Mouse (Mus musculus) midbrain, embryonic 11.5 days (tissue): ENCODE measurements around the gene Usp38. TPM values are rescaled to one million over a fixed set of nuclear protein-coding genes. Genes with fewer than 3 reads are reported as not detected.

Experiments used
- ATAC-seq: fragments of 200-750 bp; cut with Nextera tagmentation; 2 replicates; pipeline ENCODE4 v1.8.0; 2017; ENCODE audit warnings: moderate TSS enrichment, moderate library complexity; ENCODE audit not compliant: low FRiP score
- DNase-seq: peaks from one replicate; pipeline ENCODE4 v3.0.0; 2015; ENCODE audit warnings: low spot score; ENCODE audit errors: missing footprints
- H3K27ac ChIP-seq: fragments of 300-500 bp; sonication (generic); 2 replicates; pipeline ENCODE4 v1.5.1; 2014; ENCODE audit warnings: low read depth, low read length
- H3K27me3 ChIP-seq: fragments of 300-500 bp; sonication (generic); 2 replicates; pipeline ENCODE4 v1.6.1; 2014; ENCODE audit warnings: mild to moderate bottlenecking, low read length, moderate library complexity, mixed read lengths; ENCODE audit not compliant: control insufficient read depth, insufficient read depth
- H3K36me3 ChIP-seq: fragments of 300-500 bp; sonication (generic); 2 replicates; pipeline ENCODE4 v1.6.1; 2014; ENCODE audit warnings: mild to moderate bottlenecking, low read length, moderate library complexity, mixed read lengths; ENCODE audit not compliant: control insufficient read depth, insufficient read depth
- H3K4me1 ChIP-seq: fragments of 300-500 bp; sonication (generic); 2 replicates; pipeline ENCODE4 v1.6.1; 2014; ENCODE audit warnings: low read length; ENCODE audit not compliant: control insufficient read depth, insufficient read depth
- H3K4me2 ChIP-seq: fragments of 300-500 bp; sonication (generic); 2 replicates; pipeline ENCODE4 v1.6.1; 2014; ENCODE audit warnings: mild to moderate bottlenecking, moderate library complexity
- H3K4me3 ChIP-seq: fragments of 300-500 bp; sonication (generic); 2 replicates; pipeline ENCODE4 v1.5.1; 2014; ENCODE audit warnings: low read depth, low read length
- H3K9ac ChIP-seq: fragments of 300-500 bp; sonication (generic); 2 replicates; pipeline ENCODE4 v1.6.1; 2014; ENCODE audit warnings: low read length
- H3K9me3 ChIP-seq: fragments of 300-500 bp; sonication (generic); 2 replicates; pipeline ENCODE4 v1.6.1; 2016; ENCODE audit warnings: low read length; ENCODE audit not compliant: control insufficient read depth
- WGBS: fragments of 180-500 bp; shearing (Covaris S2); extraction: QIAGEN DNeasy Blood & Tissue Kit; methylation state at CpG from one replicate; pipeline ENCODE4 v1.1.7; 2014; 5-methylcytosine and 5-hydroxymethylcytosine counted together
- polyA plus RNA-seq: library from polyadenylated mRNA; unstranded; fragments of >200 nt; fragmentation: Nextera tagmentation; extraction: Ambion mirVana; gene quantifications from 2 replicates; pipeline ENCODE4 v1.2.1, GENCODE M21; 2014

Usp38 gene
- polyA plus RNA-seq, 1 experiment from 2014 or later, result 31.5 TPM

GRCm38 (mm10) chr8:81010386-81010785, 4.3 kb downstream of the Usp38 start:
- DNase-seq, result no peak
- Histone ChIP-seq H3K4me2 (no peak overlapping the region), H3K27me3 (no peaks in the 10 kb centered on the region), H3K9ac (no peak overlapping the region), H3K9me3 (no peaks in the 10 kb centered on the region), H3K4me1 (peaks cover 18% of the 10 kb centered on the region), H3K27ac (no peak overlapping the region), H3K36me3 (no peaks in the 10 kb centered on the region), H3K4me3 (no peak overlapping the region)
- 89% methylated on average over 5 of the region's 5 CpGs for WGBS
- no peak for ATAC-seq

- WGBS, result 96% methylated on average over 1 of the region's 1 CpGs
- H3K4me3 ChIP-seq, result no peak overlapping the region
- no peaks in the 10 kb centered on the region for H3K27me3 ChIP-seq
- H3K9me3 ChIP-seq, result no peaks in the 10 kb centered on the region
- no peaks in the 10 kb centered on the region; the same call in 1 of the 2 replicates for H3K36me3 ChIP-seq
- DNase-seq (no peak), ATAC-seq (no peak)
- no peak overlapping the region for H3K9ac ChIP-seq
- H3K4me1 ChIP-seq, result no peaks in the 10 kb centered on the region
- no peak overlapping the region for H3K27ac ChIP-seq
- no peak overlapping the region for H3K4me2 ChIP-seq
These were observed 9.6 kb downstream of the Usp38 start for GRCm38 (mm10) chr8:81005114-81005513.

GRCm38 (mm10) chr8:80996632-80997031, 18.1 kb downstream of the Usp38 start:
- no peak overlapping the region for H3K4me3 ChIP-seq
- WGBS, result 36% methylated on average over 1 of the region's 1 CpGs
- H3K9me3 ChIP-seq, result no peaks in the 10 kb centered on the region
- H3K4me2 ChIP-seq, result no peak overlapping the region
- H3K9ac ChIP-seq, result no peak overlapping the region
- ATAC-seq (no peak), DNase-seq (no peak)
- H3K27me3 ChIP-seq, result no peaks in the 10 kb centered on the region
- H3K36me3 ChIP-seq, result peaks cover 5% of the 10 kb centered on the region; the same call in 1 of the 2 replicates
- no peaks in the 10 kb centered on the region for H3K4me1 ChIP-seq
- H3K27ac ChIP-seq, result no peak overlapping the region

- DNase-seq (no peak), ATAC-seq (peak; percentile 74; the same call in 1 of the 2 replicates)
- Histone ChIP-seq H3K27me3 (no peaks in the 10 kb centered on the region), H3K9me3 (no peaks in the 10 kb centered on the region), H3K4me2 (no peak overlapping the region), H3K9ac (no peak overlapping the region), H3K4me3 (no peak overlapping the region), H3K36me3 (no peaks in the 10 kb centered on the region; the same call in 1 of the 2 replicates), H3K27ac (no peak overlapping the region), H3K4me1 (no peaks in the 10 kb centered on the region)
- 65% methylated on average over 3 of the region's 3 CpGs for WGBS
These were observed 22.8 kb downstream of the Usp38 start for GRCm38 (mm10) chr8:80991937-80992336.

- Histone ChIP-seq H3K27ac (no peak overlapping the region), H3K4me1 (no peaks in the 10 kb centered on the region), H3K36me3 (peaks cover 8% of the 10 kb centered on the region), H3K4me3 (no peak overlapping the region), H3K27me3 (no peaks in the 10 kb centered on the region), H3K4me2 (no peak overlapping the region), H3K9me3 (no peaks in the 10 kb centered on the region), H3K9ac (no peak overlapping the region)
- 95% methylated on average over 4 of the region's 4 CpGs for WGBS
- DNase-seq (no peak), ATAC-seq (no peak)
These were observed 31.9 kb downstream of the Usp38 start for GRCm38 (mm10) chr8:80982829-80983228.

- Histone ChIP-seq H3K4me3 (no peak overlapping the region), H3K36me3 (peaks cover 8% of the 10 kb centered on the region), H3K27me3 (no peaks in the 10 kb centered on the region), H3K27ac (no peak overlapping the region), H3K9ac (no peak overlapping the region), H3K4me1 (no peaks in the 10 kb centered on the region), H3K9me3 (no peaks in the 10 kb centered on the region), H3K4me2 (no peak overlapping the region)
- 85% methylated on average over 9 of the region's 9 CpGs for WGBS
- ATAC-seq, result no peak
- DNase-seq, result no peak
These were observed 33.0 kb downstream of the Usp38 start for GRCm38 (mm10) chr8:80981696-80982095.

- Histone ChIP-seq H3K36me3 (peaks cover 4% of the 10 kb centered on the region; the same call in 1 of the 2 replicates), H3K4me2 (no peak overlapping the region), H3K27me3 (no peaks in the 10 kb centered on the region), H3K27ac (no peak overlapping the region), H3K9me3 (no peaks in the 10 kb centered on the region), H3K4me1 (no peaks in the 10 kb centered on the region), H3K4me3 (no peak overlapping the region), H3K9ac (no peak overlapping the region)
- 79% methylated on average over 4 of the region's 4 CpGs for WGBS
- no peak for ATAC-seq
- no peak for DNase-seq
These were observed 34.7 kb downstream of the Usp38 start for GRCm38 (mm10) chr8:80980063-80980462.

- no peaks in the 10 kb centered on the region for H3K9me3 ChIP-seq
- no peak overlapping the region for H3K4me3 ChIP-seq
- H3K27ac ChIP-seq, result no peak overlapping the region
- DNase-seq (no peak), ATAC-seq (no peak)
- H3K36me3 ChIP-seq, result peaks cover 4% of the 10 kb centered on the region; the same call in 1 of the 2 replicates
- H3K27me3 ChIP-seq, result no peaks in the 10 kb centered on the region
- H3K9ac ChIP-seq, result no peak overlapping the region
- H3K4me1 ChIP-seq, result no peaks in the 10 kb centered on the region
- 75% methylated on average over 1 of the region's 1 CpGs for WGBS
- H3K4me2 ChIP-seq, result no peak overlapping the region
These were observed 37.5 kb downstream of the Usp38 start for GRCm38 (mm10) chr8:80977231-80977630.

- WGBS, result 90% methylated on average over 8 of the region's 9 CpGs
- Histone ChIP-seq H3K36me3 (no peaks in the 10 kb centered on the region), H3K27me3 (no peaks in the 10 kb centered on the region), H3K27ac (no peak overlapping the region), H3K4me3 (no peak overlapping the region), H3K4me1 (no peaks in the 10 kb centered on the region), H3K9ac (no peak overlapping the region), H3K4me2 (no peak overlapping the region), H3K9me3 (no peaks in the 10 kb centered on the region)
- ATAC-seq (no peak), DNase-seq (no peak)
These were observed 43.6 kb downstream of the Usp38 start for GRCm38 (mm10) chr8:80971150-80971549.
